Mouse (Mus musculus) lung, adult 2 months (tissue): ENCODE results near the gene Mindy2.

Experiments used
- CTCF ChIP-seq: fragments of 200-500 bp; IDR thresholded peaks from 2 replicates; pipeline ENCODE4 v1.5.1; 2011; ENCODE audit warnings: mild to moderate bottlenecking, low read length, control low read depth; ENCODE audit not compliant: insufficient read depth
- POLR2A ChIP-seq: fragments of 200-500 bp; IDR thresholded peaks from 2 replicates; pipeline ENCODE4 v1.6.1; 2011; ENCODE audit warnings: low read depth, mild to moderate bottlenecking, control low read depth, low read length, borderline replicate concordance; ENCODE audit errors: extremely low read depth

GRCm38 (mm10) chr9:70570351-70570750 is 86.6 kb downstream of the Mindy2 start:
- TF ChIP-seq POLR2A (no peak), CTCF (no peak)
